Mouse (Mus musculus) spleen, adult 2 months (tissue): ENCODE results near the gene Scube2.

ENCODE experiments used
- CTCF ChIP-seq: fragments of 200-500 bp; IDR thresholded peaks from 2 replicates; pipeline ENCODE4 v1.5.1; 2011; ENCODE audit warnings: mild to moderate bottlenecking, inconsistent platforms; ENCODE audit not compliant: insufficient read depth, insufficient read length, insufficient replicate concordance; ENCODE audit errors: extremely low read depth
- POLR2A ChIP-seq: fragments of 200-500 bp; IDR thresholded peaks from 2 replicates; pipeline ENCODE4 v1.6.1; 2011; ENCODE audit warnings: low read depth, low read length, inconsistent platforms

DNA sequence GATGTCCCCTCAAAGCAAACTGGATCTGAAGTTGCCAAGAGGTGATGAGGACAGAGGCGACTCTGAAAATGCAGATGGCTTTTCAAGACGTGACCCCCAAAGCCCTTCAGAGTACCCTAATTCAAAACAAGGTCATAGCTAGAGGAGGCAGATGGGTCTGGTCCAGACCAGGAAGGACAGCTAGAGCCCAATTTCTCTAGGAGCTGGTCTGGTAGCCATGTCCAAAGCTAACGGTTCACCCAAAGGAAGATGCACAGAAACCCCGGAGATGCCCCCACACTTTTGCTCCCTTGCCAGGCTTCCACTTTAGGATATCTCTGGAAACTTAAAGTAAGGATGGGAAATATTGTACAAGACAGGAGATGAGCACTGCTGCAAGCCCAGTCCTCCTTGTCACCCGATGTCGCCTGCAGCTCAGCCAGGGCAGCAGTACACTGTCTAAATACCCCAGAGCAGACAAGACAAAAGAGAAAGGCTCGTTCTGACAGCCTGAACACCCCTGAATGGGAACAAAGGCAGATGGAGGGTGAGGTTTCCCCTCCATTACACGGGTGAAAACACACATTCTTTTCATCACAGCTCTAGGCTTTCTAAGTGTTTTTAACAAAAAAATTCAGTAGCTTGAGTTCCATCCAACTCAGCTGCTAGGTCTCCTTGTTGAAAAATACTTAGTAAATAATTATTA lies 15.6 kb downstream of the Scube2 start:
- TF ChIP-seq POLR2A (no peak), CTCF (no peak)
